Mouse (Mus musculus): Measurements from ENCODE around the gene Tnfrsf1b. TPM values are rescaled to one million over a fixed set of nuclear protein-coding genes. Genes with fewer than 3 reads are reported as not detected.

Tnfrsf1b gene
- total and polyA plus RNA-seq, 3 experiments = 11.4 to 21.6 (median 14.9) TPM

DNA sequence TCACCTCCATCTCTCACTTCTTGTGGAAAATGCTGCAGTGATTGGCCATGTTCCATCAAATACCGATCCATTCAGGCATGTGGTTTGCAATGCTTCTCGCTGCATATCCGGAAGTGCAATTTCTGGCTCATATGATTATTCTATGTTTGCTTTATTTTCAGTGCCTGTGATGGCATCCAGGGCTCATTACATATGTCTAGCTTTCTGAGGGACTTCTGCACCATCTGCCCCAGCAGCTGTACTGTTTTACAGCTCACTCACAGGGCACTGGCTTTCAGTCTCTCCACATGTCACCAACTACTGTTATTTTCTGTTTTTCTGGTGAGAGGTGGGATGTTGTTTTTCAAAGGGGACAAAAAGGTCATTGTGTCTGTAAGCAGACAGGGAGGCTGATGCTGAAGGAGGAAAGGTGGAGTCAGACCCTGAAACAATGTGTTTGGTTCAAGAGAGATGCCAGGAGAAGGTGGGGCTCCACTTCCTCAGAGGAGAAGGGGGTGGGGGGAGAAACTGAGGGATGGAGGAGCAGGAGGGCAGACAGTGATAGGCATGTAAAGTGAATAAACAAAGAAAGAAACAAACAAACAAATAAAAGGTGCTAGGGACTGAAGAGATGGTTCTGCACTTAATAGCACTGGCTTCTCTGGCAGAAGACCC, 38.8 kb downstream of the Tnfrsf1b start:
- dilution Hi-C loops (cut with MboI; ENCODE audit: extremely low pct_ligation_motif_present, extremely low pct_unique_long_range_greater_than_20kb, low sequenced_read_pairs) = no loop called here
- Histone ChIP-seq H3K4me2 (ENCODE audit: insufficient read depth, low read depth, poor library complexity, severe bottlenecking) (no peak overlapping the region), H3K4me1 (ENCODE audit: control insufficient read depth in 1 of 2, insufficient read depth in 2 of 2) (peaks cover 0 to 29% of the 10 kb centered on the region in 2 experiments; a peak in 3 of 4 replicates), H3K27ac (ENCODE audit: insufficient read depth, low read depth) (no peak overlapping the region), H3K27me3 (replicated peaks) (no peaks in the 10 kb centered on the region), H3K36me3 (replicated peaks in 1 of 2; ENCODE audit: control insufficient read depth in 1 of 2, insufficient read depth in 1 of 2, low read length in 1 of 2) (peaks cover 0 to under 1% of the 10 kb centered on the region in 2 experiments), H3K9me3 (replicated peaks; ENCODE audit: low read length) (no peaks in the 10 kb centered on the region), H3K4me3 (replicated peaks in 1 of 3; ENCODE audit: low read depth in 2 of 3, low read length in 2 of 3, poor library complexity in 1 of 3) (no peak overlapping the region), H3K79me2 (replicated peaks; ENCODE audit: control insufficient read depth, extremely low read depth, insufficient read depth, poor library complexity, severe bottlenecking) (no peaks in the 10 kb centered on the region), H3K9ac (ENCODE audit: insufficient read depth, low read depth) (no peak overlapping the region)
- no peak for DNase-seq (ENCODE audit: extremely low read depth)
- in situ Hi-C loops (cut with MboI; ENCODE audit: low pct_ligation_motif_present, low pct_unique_long_range_greater_than_20kb, low sequenced_read_pairs) = no loop called here
- TF ChIP-seq KAT2A (IDR thresholded peaks at IDR 0.05; ENCODE audit: insufficient replicate concordance, low read length) = no peak
- TF ChIP-seq CHD2 (IDR thresholded peaks at IDR 0.05; ENCODE audit: low read length) = no peak
- TF ChIP-seq MAX (IDR thresholded peaks at IDR 0.05; ENCODE audit: low read length) = no peak
- no peak for TF ChIP-seq TCF12 (IDR thresholded peaks at IDR 0.05; ENCODE audit: low read depth, low read length)
- no peak for TF ChIP-seq MXI1 (IDR thresholded peaks at IDR 0.05; ENCODE audit: low read depth, low read length)
- no peak for TF ChIP-seq BHLHE40 (IDR thresholded peaks at IDR 0.05; ENCODE audit: low read depth, low read length)
- no peak for TF ChIP-seq JUN (IDR thresholded peaks at IDR 0.05; ENCODE audit: insufficient read depth, low read depth, low read length)
- TF ChIP-seq ETS1 (conservative IDR thresholded peaks at IDR 0.05; ENCODE audit: low read depth, low read length) = no peak
- no peak for TF ChIP-seq MEF2A (IDR thresholded peaks at IDR 0.05; ENCODE audit: borderline replicate concordance, low read depth, low read length)
- no peak for TF ChIP-seq ZNF384 (IDR thresholded peaks at IDR 0.05; ENCODE audit: low read depth, low read length)
- no peak for TF ChIP-seq RCOR1 (conservative IDR thresholded peaks at IDR 0.05; ENCODE audit: low read depth, low read length)
- TF ChIP-seq TBP (conservative IDR thresholded peaks at IDR 0.05; ENCODE audit: low read depth, low read length) = no peak
- TF ChIP-seq E2F4 (IDR thresholded peaks at IDR 0.05; ENCODE audit: insufficient replicate concordance, low read depth, low read length) = no peak
- TF ChIP-seq CTCF (conservative IDR thresholded peaks at IDR 0.05 in 1 of 2, IDR thresholded peaks at IDR 0.05 in 1 of 2; ENCODE audit: low read depth in 2 of 2, low read length in 2 of 2) = no peak
- TF ChIP-seq PAX5 (IDR thresholded peaks at IDR 0.05; ENCODE audit: low read length) = no peak
- no peak for TF ChIP-seq ZKSCAN1 (IDR thresholded peaks at IDR 0.05; ENCODE audit: borderline replicate concordance, low read depth, low read length)
- TF ChIP-seq ELF1 (IDR thresholded peaks at IDR 0.05; ENCODE audit: low read depth, low read length) = no peak

DNA sequence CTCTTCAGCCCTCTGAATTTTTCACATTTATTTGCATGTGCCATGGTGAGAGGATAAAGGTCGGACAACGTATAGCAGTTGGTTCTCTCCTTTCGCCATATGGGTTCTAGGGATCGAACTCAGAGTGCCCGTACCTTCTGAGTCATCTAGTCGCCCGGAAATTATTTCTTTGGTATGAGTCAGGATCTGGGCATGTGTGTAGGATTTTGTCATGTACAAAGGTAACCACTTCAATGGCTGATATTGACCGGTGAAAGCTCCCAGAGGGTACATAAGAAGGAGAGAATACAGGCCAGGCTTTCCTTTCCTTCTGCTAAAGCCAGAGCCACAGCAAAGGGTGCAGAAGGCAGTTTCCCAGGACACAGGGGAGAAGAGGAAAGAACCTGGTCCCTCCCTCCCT, 41.9 kb downstream of the Tnfrsf1b start:
- H3K36me3 ChIP-seq (replicated peaks in 1 of 2; ENCODE audit: control insufficient read depth in 1 of 2, insufficient read depth in 1 of 2, low read length in 1 of 2) = no peaks in the 10 kb centered on the region
- H3K4me3 ChIP-seq (replicated peaks in 1 of 3; ENCODE audit: low read depth in 2 of 3, low read length in 2 of 3, poor library complexity in 1 of 3) = no peak overlapping the region
- dilution Hi-C loops (cut with MboI; ENCODE audit: extremely low pct_ligation_motif_present, extremely low pct_unique_long_range_greater_than_20kb, low sequenced_read_pairs) (no loop called here), in situ Hi-C loops (cut with MboI; ENCODE audit: low pct_ligation_motif_present, low pct_unique_long_range_greater_than_20kb, low sequenced_read_pairs) (no loop called here)
- no peaks in the 10 kb centered on the region for H3K9me3 ChIP-seq (replicated peaks; ENCODE audit: low read length)
- DNase-seq (ENCODE audit: extremely low read depth) = no peak
- TF ChIP-seq USF2 (conservative IDR thresholded peaks at IDR 0.05; ENCODE audit: low read depth, low read length) = no peak
- no peak for TF ChIP-seq CHD1 (IDR thresholded peaks at IDR 0.05; ENCODE audit: low read depth, low read length)
- TF ChIP-seq MAZ (IDR thresholded peaks at IDR 0.05; ENCODE audit: low read depth, low read length) = no peak
- H3K79me2 ChIP-seq (replicated peaks; ENCODE audit: control insufficient read depth, extremely low read depth, insufficient read depth, poor library complexity, severe bottlenecking) = no peaks in the 10 kb centered on the region
- no peaks in the 10 kb centered on the region for H3K27me3 ChIP-seq (replicated peaks)
- H3K4me2 ChIP-seq (ENCODE audit: insufficient read depth, low read depth, poor library complexity, severe bottlenecking) = no peak overlapping the region
- no peak overlapping the region for H3K27ac ChIP-seq (ENCODE audit: insufficient read depth, low read depth)
- H3K9ac ChIP-seq (ENCODE audit: insufficient read depth, low read depth) = no peak overlapping the region
- peaks cover 13 to 38% of the 10 kb centered on the region in 2 experiments for H3K4me1 ChIP-seq (ENCODE audit: control insufficient read depth in 1 of 2, insufficient read depth in 2 of 2)
